Mouse (Mus musculus) myocyte (in vitro differentiated cells): ENCODE data around the gene Sclt1. TPM values are rescaled to one million over a fixed set of nuclear protein-coding genes. Genes with fewer than 3 reads are reported as not detected.

Source experiments
- H3K27me3 ChIP-seq: one replicate; pipeline ENCODE4 v1.6.1; 2011; ENCODE audit not compliant: control insufficient read depth, insufficient read depth, insufficient read length
- H3K36me3 ChIP-seq: one replicate; pipeline ENCODE4 v1.6.1; 2011; ENCODE audit not compliant: control insufficient read depth, insufficient read depth
- H3K4me2 ChIP-seq: one replicate; pipeline ENCODE4 v1.6.1; 2011; ENCODE audit warnings: low read depth, control low read depth
- H3K4me3 ChIP-seq: one replicate; pipeline ENCODE4 v1.5.1; 2011; ENCODE audit warnings: mild to moderate bottlenecking, control low read depth, moderate library complexity
- H3K79me2 ChIP-seq: one replicate; pipeline ENCODE4 v1.6.1; 2011; ENCODE audit not compliant: control insufficient read depth, insufficient read depth
- H3ac ChIP-seq: one replicate; pipeline ENCODE4 v1.6.1; 2011; ENCODE audit not compliant: control insufficient read depth, insufficient read length
- CEBPB ChIP-seq: IDR thresholded peaks from 2 replicates; pipeline ENCODE4 v1.6.1; 2011; ENCODE audit warnings: mild to moderate bottlenecking, moderate library complexity; ENCODE audit not compliant: poor library complexity, insufficient read depth, severe bottlenecking
- E2F4 ChIP-seq: IDR thresholded peaks from one replicate; pipeline ENCODE4 v1.6.1; 2011; ENCODE audit warnings: mild to moderate bottlenecking, control low read depth, moderate library complexity; ENCODE audit not compliant: insufficient read depth
- MAX ChIP-seq: IDR thresholded peaks from one replicate; pipeline ENCODE4 v1.6.1; 2011; ENCODE audit warnings: low read depth, mild to moderate bottlenecking, control low read depth
- MYOD1 ChIP-seq, 3 experiments: IDR thresholded peaks; one replicate each; pipeline ENCODE4 v1.6.1; 2011; ENCODE audit warnings: control low read depth in 2 of 3, low read depth in 2 of 3, mild to moderate bottlenecking in 2 of 3, moderate library complexity in 1 of 3; ENCODE audit not compliant: insufficient read length in 2 of 3, control insufficient read depth in 1 of 3
- MYOG ChIP-seq, 3 experiments: IDR thresholded peaks; one replicate each; pipeline ENCODE4 v1.6.1; 2011; ENCODE audit warnings: control low read depth in 2 of 3, low read depth in 2 of 3, mild to moderate bottlenecking in 2 of 3; ENCODE audit not compliant: insufficient read length in 2 of 3, control insufficient read depth in 1 of 3, insufficient read depth in 1 of 3
- POLR2A ChIP-seq: IDR thresholded peaks from one replicate; pipeline ENCODE4 v1.6.1; 2011; ENCODE audit warnings: low read depth, mild to moderate bottlenecking, control low read depth, moderate library complexity; ENCODE audit not compliant: insufficient read length
- POLR2AphosphoS2 ChIP-seq: IDR thresholded peaks from one replicate; pipeline ENCODE4 v1.6.1; 2011; ENCODE audit warnings: low read depth, control low read depth; ENCODE audit not compliant: insufficient read length
- REST ChIP-seq: IDR thresholded peaks from one replicate; pipeline ENCODE4 v1.6.1; 2011; ENCODE audit warnings: mild to moderate bottlenecking, control low read depth, moderate library complexity; ENCODE audit not compliant: insufficient read depth, insufficient read length
- SRF ChIP-seq: IDR thresholded peaks from one replicate; pipeline ENCODE4 v1.6.1; 2011; ENCODE audit warnings: low read depth; ENCODE audit not compliant: control insufficient read depth, insufficient read length
- TCF12 ChIP-seq: IDR thresholded peaks from one replicate; pipeline ENCODE4 v1.6.1; 2011; ENCODE audit warnings: mild to moderate bottlenecking, control low read depth; ENCODE audit not compliant: poor library complexity, insufficient read depth, severe bottlenecking
- TCF3 ChIP-seq: IDR thresholded peaks from one replicate; pipeline ENCODE4 v1.6.1; 2011; ENCODE audit warnings: low read depth, control low read depth; ENCODE audit not compliant: insufficient read length
- USF1 ChIP-seq: IDR thresholded peaks from one replicate; pipeline ENCODE4 v1.6.1; 2011; ENCODE audit warnings: low read depth, mild to moderate bottlenecking, control low read depth, moderate library complexity
- polyA plus RNA-seq: library from polyadenylated mRNA; unstranded; fragments of >200 nt; fragmentation: generic; extraction: Trizol; gene quantifications from one replicate; pipeline ENCODE4 v1.2.1, GENCODE M21; 2012; ENCODE audit warnings: missing spikeins

The Sclt1 gene
- polyA plus RNA-seq, result 1.6 TPM

GRCm38 (mm10) chr3:41742278-41742934 is at the start of gene Sclt1, which contains the start of gene D3Ertd751e:
Gene Sclt1 (minus strand): TSS chr3:41742514.
Gene D3Ertd751e (plus strand): TSS chr3:41742611.
- H3K79me2 ChIP-seq, result no peaks in the 10 kb centered on the region
- peak in 1 of 3 experiments; percentile 28 for TF ChIP-seq MYOD1 (IDR thresholded peaks at IDR 0.05; ENCODE audit: control insufficient read depth in 1 of 3, insufficient read length in 2 of 3, low read depth in 2 of 3)
- peak; percentile 60 for TF ChIP-seq E2F4
- TF ChIP-seq SRF, result peak; percentile 54
- no peak for TF ChIP-seq REST
- TF ChIP-seq TCF3, result no peak
- peak; percentile 94 for TF ChIP-seq POLR2A
- TF ChIP-seq POLR2AphosphoS2, result peak; percentile 83
- TF ChIP-seq CEBPB, result no peak
- no peak for TF ChIP-seq USF1
- TF ChIP-seq TCF12, result no peak
- peak in 1 of 3 experiments; percentile 37 for TF ChIP-seq MYOG (IDR thresholded peaks at IDR 0.05; ENCODE audit: control insufficient read depth in 1 of 3, insufficient read depth in 1 of 3, insufficient read length in 2 of 3, low read depth in 2 of 3)
- no peak for TF ChIP-seq MAX
- no peaks in the 10 kb centered on the region for H3K27me3 ChIP-seq
- H3ac ChIP-seq, result peak within 1 kb of the TSS; percentile 84
- peak within 1 kb of the TSS; percentile 86 for H3K4me2 ChIP-seq
- peak within 1 kb of the TSS; percentile 57 for H3K4me3 ChIP-seq
- no peaks in the 10 kb centered on the region for H3K36me3 ChIP-seq

- TF ChIP-seq USF1 (no peak), CEBPB (no peak), POLR2AphosphoS2 (no peak), SRF (no peak), TCF12 (no peak), MYOD1 (IDR thresholded peaks at IDR 0.05; ENCODE audit: control insufficient read depth in 1 of 3, insufficient read length in 2 of 3, low read depth in 2 of 3) (no peak), REST (no peak), POLR2A (no peak), E2F4 (no peak), TCF3 (no peak), MYOG (IDR thresholded peaks at IDR 0.05; ENCODE audit: control insufficient read depth in 1 of 3, insufficient read depth in 1 of 3, insufficient read length in 2 of 3, low read depth in 2 of 3) (no peak), MAX (no peak)
- H3K79me2 ChIP-seq, result no peaks in the 10 kb centered on the region
- no peaks in the 10 kb centered on the region for H3K27me3 ChIP-seq
- no peaks in the 10 kb centered on the region for H3K36me3 ChIP-seq
- no peak overlapping the region for H3ac ChIP-seq
- H3K4me2 ChIP-seq, result no peak overlapping the region
- H3K4me3 ChIP-seq, result no peak overlapping the region
Measured at GRCm38 (mm10) chr3:41762091-41762490, 19.8 kb upstream of the Sclt1 start.

- no peak overlapping the region for H3ac ChIP-seq
- H3K4me2 ChIP-seq, result no peak overlapping the region
- TF ChIP-seq E2F4, result no peak
- no peak for TF ChIP-seq TCF3
- TF ChIP-seq REST, result no peak
- TF ChIP-seq TCF12, result no peak
- no peak for TF ChIP-seq CEBPB
- TF ChIP-seq MYOD1 (IDR thresholded peaks at IDR 0.05; ENCODE audit: control insufficient read depth in 1 of 3, insufficient read length in 2 of 3, low read depth in 2 of 3), result no peak
- no peak for TF ChIP-seq SRF
- TF ChIP-seq POLR2A, result no peak
- no peak for TF ChIP-seq MYOG (IDR thresholded peaks at IDR 0.05; ENCODE audit: control insufficient read depth in 1 of 3, insufficient read depth in 1 of 3, insufficient read length in 2 of 3, low read depth in 2 of 3)
- TF ChIP-seq POLR2AphosphoS2, result no peak
- no peak for TF ChIP-seq USF1
- TF ChIP-seq MAX, result no peak
- no peak overlapping the region for H3K4me3 ChIP-seq
- no peaks in the 10 kb centered on the region for H3K27me3 ChIP-seq
- no peaks in the 10 kb centered on the region for H3K79me2 ChIP-seq
- no peaks in the 10 kb centered on the region for H3K36me3 ChIP-seq
Measured at GRCm38 (mm10) chr3:41754556-41754955, 12.2 kb upstream of the Sclt1 start.

- Histone ChIP-seq H3ac (no peak overlapping the region), H3K79me2 (no peaks in the 10 kb centered on the region), H3K36me3 (no peaks in the 10 kb centered on the region), H3K4me2 (peak overlapping the region; percentile 86), H3K4me3 (peak overlapping the region; percentile 57), H3K27me3 (no peaks in the 10 kb centered on the region)
- TF ChIP-seq USF1 (no peak), REST (no peak), TCF12 (no peak), POLR2AphosphoS2 (no peak), CEBPB (no peak), E2F4 (no peak), SRF (no peak), POLR2A (no peak), MYOD1 (IDR thresholded peaks at IDR 0.05; ENCODE audit: control insufficient read depth in 1 of 3, insufficient read length in 2 of 3, low read depth in 2 of 3) (no peak), MAX (no peak), TCF3 (no peak), MYOG (IDR thresholded peaks at IDR 0.05; ENCODE audit: control insufficient read depth in 1 of 3, insufficient read depth in 1 of 3, insufficient read length in 2 of 3, low read depth in 2 of 3) (no peak)
Measured at GRCm38 (mm10) chr3:41743436-41743835, 1.1 kb upstream of the Sclt1 start.
